Mouse (Mus musculus): ENCODE data around the gene Ppp1r9b. TPM values are rescaled to one million over a fixed set of nuclear protein-coding genes. Genes with fewer than 3 reads are reported as not detected.

Gene Ppp1r9b
- polyA plus RNA-seq, 1 experiment from 2014 or later: 14.3 TPM

DNA sequence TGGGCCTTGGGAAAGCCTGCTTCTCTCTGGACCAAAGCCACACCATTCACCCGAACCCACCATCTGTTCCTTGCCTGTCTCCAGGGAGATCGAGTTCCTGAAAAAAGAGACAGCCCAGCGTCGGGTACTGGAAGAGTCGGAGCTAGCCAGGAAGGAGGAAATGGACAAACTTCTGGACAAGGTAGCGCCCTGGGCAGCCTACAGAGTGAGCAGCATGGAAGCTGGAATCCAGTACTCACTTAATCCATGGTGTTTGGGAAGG, 14.0 kb downstream of the Ppp1r9b start:
- WGBS: 58% methylated on average over 6 of the region's 6 CpGs
- no peaks in the 10 kb centered on the region for H3K9me3 ChIP-seq (ENCODE audit: low read depth, low read length)
- DNase-seq (no peak), ATAC-seq (ENCODE audit: insufficient read depth) (no peak)
- TF ChIP-seq CTCF (IDR thresholded peaks at IDR 0.05; ENCODE audit: low read depth): no peak
- peaks cover 61% of the 10 kb centered on the region for H3K36me3 ChIP-seq (ENCODE audit: insufficient read depth)
- H3K4me3 ChIP-seq (ENCODE audit: low read depth, low read length): no peak overlapping the region
- no peak overlapping the region for H3K4me2 ChIP-seq
- H3K4me1 ChIP-seq (ENCODE audit: insufficient read depth): peaks cover 16% of the 10 kb centered on the region; the same call in 1 of the 2 replicates
- H3K27ac ChIP-seq (ENCODE audit: low read depth): no peak overlapping the region
- H3K27me3 ChIP-seq (ENCODE audit: insufficient read depth, low read length): no peaks in the 10 kb centered on the region
- H3K9ac ChIP-seq: no peak overlapping the region

DNA sequence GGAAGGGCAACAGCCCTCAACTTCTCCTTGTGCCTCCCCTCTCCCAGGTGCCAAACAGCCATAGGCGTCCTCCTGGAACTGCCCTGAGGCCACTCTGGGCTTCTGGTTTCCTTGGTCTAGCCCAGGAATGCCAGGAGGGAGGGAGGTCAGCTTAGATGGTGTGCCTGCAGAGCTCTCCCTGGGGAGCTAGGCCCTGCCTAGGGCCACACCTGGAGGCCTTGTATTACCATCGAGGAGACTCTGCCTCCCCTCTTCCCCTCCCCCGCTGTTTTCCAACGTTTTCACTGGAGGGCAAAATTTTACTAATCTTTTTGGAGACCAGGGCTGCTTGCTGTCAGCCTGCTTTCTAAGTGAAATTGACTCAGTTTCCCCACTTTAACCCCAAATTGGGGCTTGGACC, 15.2 kb downstream of the Ppp1r9b start:
- no peak for ATAC-seq (ENCODE audit: insufficient read depth)
- no peak for TF ChIP-seq CTCF (IDR thresholded peaks at IDR 0.05; ENCODE audit: low read depth)
- peak; percentile 30 for DNase-seq
- Histone ChIP-seq H3K4me2 (peak overlapping the region; percentile 76), H3K9ac (peak overlapping the region; percentile 53; the same call in 1 of the 2 replicates), H3K4me3 (ENCODE audit: low read depth, low read length) (peak overlapping the region; percentile 39; the same call in 1 of the 2 replicates), H3K4me1 (ENCODE audit: insufficient read depth) (peaks cover 16% of the 10 kb centered on the region; the same call in 1 of the 2 replicates), H3K27me3 (ENCODE audit: insufficient read depth, low read length) (no peaks in the 10 kb centered on the region), H3K9me3 (ENCODE audit: low read depth, low read length) (no peaks in the 10 kb centered on the region), H3K36me3 (ENCODE audit: insufficient read depth) (peaks cover 49% of the 10 kb centered on the region), H3K27ac (ENCODE audit: low read depth) (peak overlapping the region; percentile 71)
- WGBS: 40% methylated on average over 4 of the region's 4 CpGs

DNA sequence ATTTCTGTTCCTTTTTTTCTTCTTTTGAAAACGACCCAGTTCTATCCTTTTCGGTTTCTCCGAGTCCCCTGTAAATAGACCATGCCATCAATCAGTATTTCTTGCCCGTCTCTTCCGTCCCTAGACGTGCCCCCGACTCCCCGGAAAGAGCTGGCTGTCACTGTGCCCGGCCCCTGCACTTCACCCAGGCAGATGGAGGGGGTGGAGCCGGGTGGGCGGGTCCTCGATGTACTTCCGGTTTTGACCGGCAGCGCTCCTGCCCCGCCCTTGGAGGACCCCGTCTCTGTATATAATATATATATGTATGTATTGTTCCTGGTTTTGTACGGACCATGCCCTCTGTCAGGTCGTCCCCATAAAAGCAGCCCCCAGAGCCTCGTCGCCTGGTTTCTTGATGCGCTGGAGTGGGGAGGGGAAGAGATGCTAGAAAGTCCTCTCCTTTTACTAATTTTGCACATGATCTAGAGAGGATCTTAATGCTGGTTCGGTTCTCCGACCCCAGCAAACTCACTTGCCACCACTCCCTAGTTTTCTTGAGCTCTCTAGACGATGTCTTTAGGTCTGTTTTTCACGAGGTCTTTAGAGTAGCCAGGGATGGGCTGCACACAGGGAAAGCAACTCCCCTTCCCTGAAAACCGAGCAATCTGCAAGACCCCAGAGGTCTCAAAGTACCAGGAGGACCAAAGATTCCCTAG, 15.8 kb downstream of the Ppp1r9b start:
- whole genome bisulfite sequencing: under 1% methylated on average over 27 of the region's 27 CpGs

DNA sequence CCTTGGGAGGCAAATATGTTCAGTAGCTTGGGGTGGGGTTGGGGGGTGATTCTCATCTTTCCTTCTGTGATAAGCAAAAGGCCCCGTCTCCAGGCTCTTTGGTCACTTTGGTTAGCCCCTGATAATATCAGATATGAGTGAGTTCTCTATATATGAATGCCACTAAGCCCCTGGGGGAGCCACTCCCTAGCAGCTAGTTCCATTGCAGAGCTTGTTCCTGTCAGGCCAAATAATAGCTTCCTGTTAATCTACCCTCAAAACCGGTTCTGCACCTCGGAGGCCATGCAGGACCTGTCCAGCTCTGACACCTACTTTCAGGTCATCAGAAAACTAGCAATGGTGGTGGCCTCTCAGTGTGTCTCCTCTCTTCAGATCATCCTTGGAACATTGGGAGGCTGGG, 16.6 kb downstream of the Ppp1r9b start:
- Histone ChIP-seq H3K4me3 (ENCODE audit: low read depth, low read length) (no peak overlapping the region), H3K9me3 (ENCODE audit: low read depth, low read length) (no peaks in the 10 kb centered on the region), H3K9ac (no peak overlapping the region), H3K27ac (ENCODE audit: low read depth) (no peak overlapping the region), H3K27me3 (ENCODE audit: insufficient read depth, low read length) (no peaks in the 10 kb centered on the region), H3K4me1 (ENCODE audit: insufficient read depth) (peaks cover 22% of the 10 kb centered on the region; the same call in 1 of the 2 replicates), H3K4me2 (peak overlapping the region; percentile 76), H3K36me3 (ENCODE audit: insufficient read depth) (peaks cover 36% of the 10 kb centered on the region)
- DNase-seq (no peak), ATAC-seq (ENCODE audit: insufficient read depth) (no peak)
- no peak for TF ChIP-seq CTCF (IDR thresholded peaks at IDR 0.05; ENCODE audit: low read depth)
- 51% methylated on average over 3 of the region's 3 CpGs for WGBS

More for the DNA sequence above, 15.8 kb downstream of the Ppp1r9b start:
- H3K9ac ChIP-seq: peak overlapping the region; percentile 53
- DNase-seq (peak; percentile 93), ATAC-seq (ENCODE audit: insufficient read depth) (peak; percentile 40)
- peak overlapping the region; percentile 76 for H3K4me2 ChIP-seq
- peak overlapping the region; percentile 39 for H3K4me3 ChIP-seq (ENCODE audit: low read depth, low read length)
- no peaks in the 10 kb centered on the region for H3K27me3 ChIP-seq (ENCODE audit: insufficient read depth, low read length)
- peak overlapping the region; percentile 71 for H3K27ac ChIP-seq (ENCODE audit: low read depth)
- H3K36me3 ChIP-seq (ENCODE audit: insufficient read depth): peaks cover 44% of the 10 kb centered on the region
- peaks cover 18% of the 10 kb centered on the region; the same call in 1 of the 2 replicates for H3K4me1 ChIP-seq (ENCODE audit: insufficient read depth)
- H3K9me3 ChIP-seq (ENCODE audit: low read depth, low read length): no peaks in the 10 kb centered on the region
- TF ChIP-seq CTCF (IDR thresholded peaks at IDR 0.05; ENCODE audit: low read depth): 0 out of 2 replicates have a peak, but pooled peaks have one; percentile 7

DNA sequence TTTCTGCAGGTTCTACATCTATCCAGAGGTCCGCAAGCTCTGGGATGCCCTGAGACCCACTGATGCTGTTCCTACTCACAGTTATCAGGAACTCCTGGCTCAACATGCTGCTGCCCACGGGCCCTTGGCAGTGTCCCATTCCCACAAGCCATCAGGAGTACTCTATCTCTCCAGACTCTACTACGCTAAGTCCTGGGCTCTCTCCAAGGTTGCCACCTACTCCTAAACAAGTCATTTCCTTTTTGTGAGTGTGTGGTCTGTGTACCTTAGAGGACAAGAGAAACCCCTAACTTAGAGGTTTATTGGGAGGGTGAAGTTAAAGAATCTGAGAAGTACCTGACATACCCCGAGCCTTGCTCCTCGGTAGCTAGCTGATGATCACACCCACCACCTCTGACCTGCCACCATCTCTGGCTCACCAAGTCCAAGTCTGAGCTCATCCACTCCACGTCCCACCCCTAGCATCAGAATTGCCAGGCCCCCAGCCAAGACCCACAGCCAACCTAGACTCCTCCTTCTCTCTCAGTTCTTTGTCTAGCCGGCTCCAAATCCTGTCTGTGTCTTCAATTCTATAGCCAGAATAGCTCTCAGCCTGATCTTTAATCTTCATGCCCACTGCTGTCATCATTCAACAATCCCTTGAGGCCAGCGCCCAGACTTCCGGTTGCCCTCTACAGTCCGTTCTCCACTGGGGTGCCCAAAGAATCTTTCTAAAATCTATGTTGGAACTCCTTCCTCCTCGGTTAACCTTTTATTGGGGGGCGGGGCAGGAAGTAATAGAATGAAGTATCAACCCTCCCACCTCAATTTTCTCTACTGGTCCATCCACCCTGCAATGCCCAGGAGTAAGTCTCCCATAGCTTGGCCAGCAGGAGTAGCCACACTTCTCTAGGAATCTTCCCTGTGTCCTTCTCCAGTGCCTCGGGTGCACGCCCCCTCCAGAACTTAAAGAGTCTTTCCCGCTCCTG, 18.1 kb downstream of the Ppp1r9b start:
- peak overlapping the region; percentile 87 for H3K4me2 ChIP-seq
- H3K9ac ChIP-seq: peak overlapping the region; percentile 91
- ATAC-seq (ENCODE audit: insufficient read depth): peak; percentile 50
- peak overlapping the region; percentile 96 for H3K27ac ChIP-seq (ENCODE audit: low read depth)
- no peaks in the 10 kb centered on the region for H3K9me3 ChIP-seq (ENCODE audit: low read depth, low read length)
- TF ChIP-seq CTCF (IDR thresholded peaks at IDR 0.05; ENCODE audit: low read depth): no peak
- H3K4me3 ChIP-seq (ENCODE audit: low read depth, low read length): peak overlapping the region; percentile 72
- peaks cover 21% of the 10 kb centered on the region for H3K36me3 ChIP-seq (ENCODE audit: insufficient read depth)
- 24% methylated on average over 15 of the region's 15 CpGs for WGBS
- DNase-seq: peak; percentile 71
- H3K4me1 ChIP-seq (ENCODE audit: insufficient read depth): peaks cover 22% of the 10 kb centered on the region; the same call in 1 of the 2 replicates
- no peaks in the 10 kb centered on the region for H3K27me3 ChIP-seq (ENCODE audit: insufficient read depth, low read length)

DNA sequence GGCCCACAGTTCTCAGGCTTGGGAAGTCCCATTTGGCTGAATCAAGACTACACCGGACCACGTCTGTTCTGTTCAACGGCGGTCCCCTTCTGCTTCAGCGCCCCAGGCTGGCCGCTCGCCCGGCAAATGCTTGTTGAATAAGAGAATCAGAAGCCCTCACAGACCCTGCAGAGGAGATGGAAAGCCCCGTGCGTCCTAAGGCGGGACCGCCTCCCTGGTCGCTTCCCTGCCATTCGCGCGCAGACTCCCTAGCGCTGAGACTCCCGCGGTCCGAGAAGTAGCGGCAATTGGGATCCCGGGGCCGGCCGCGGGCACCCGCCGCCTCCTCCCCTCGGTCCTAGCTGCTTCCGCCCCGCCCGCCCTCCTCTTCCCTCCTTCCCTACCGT, 18.8 kb downstream of the Ppp1r9b start, which contains the start of gene Samd14:
TSS of gene Samd14 (plus strand) at position 251 of the 386 bp plus-strand sequence.
- peak; percentile 79 for ATAC-seq (ENCODE audit: insufficient read depth)
- DNase-seq: peak; percentile 89
- WGBS: under 1% methylated on average over 31 of the region's 32 CpGs
- Histone ChIP-seq H3K4me3 (ENCODE audit: low read depth, low read length) (peak within 1 kb of the TSS; percentile 72), H3K9ac (peak within 1 kb of the TSS; percentile 91), H3K36me3 (ENCODE audit: insufficient read depth) (peaks cover 21% of the 10 kb centered on the region), H3K4me1 (ENCODE audit: insufficient read depth) (peaks cover 22% of the 10 kb centered on the region; the same call in 1 of the 2 replicates), H3K27me3 (ENCODE audit: insufficient read depth, low read length) (no peaks in the 10 kb centered on the region), H3K9me3 (ENCODE audit: low read depth, low read length) (no peaks in the 10 kb centered on the region), H3K27ac (ENCODE audit: low read depth) (peak within 1 kb of the TSS; percentile 96), H3K4me2 (peak within 1 kb of the TSS; percentile 87)
- no peak for TF ChIP-seq CTCF (IDR thresholded peaks at IDR 0.05; ENCODE audit: low read depth)

Data from lung, embryonic 14.5 days (tissue).